Mouse (Mus musculus) right cerebral cortex, postnatal 14 days (tissue): ENCODE measurements around the gene Gm28635.

Experiments used
- DNase-seq: peaks from one replicate; pipeline ENCODE4 v3.0.0; 2022

The Gm28635 gene

GRCm38 (mm10) chr2:84579311-84579710 lies 98.5 kb downstream of the Gm28635 start:
- DNase-seq = no peak

- no peak for DNase-seq
Observed at GRCm38 (mm10) chr2:84574130-84574529, 103.7 kb downstream of the Gm28635 start.

- peak; percentile 28 for DNase-seq
Observed at GRCm38 (mm10) chr2:84556888-84557514, 120.8 kb downstream of the Gm28635 start.
